Mouse (Mus musculus): ENCODE results near the gene Aldh2. TPM values are rescaled to one million over a fixed set of nuclear protein-coding genes. Genes with fewer than 3 reads are reported as not detected.
"Not testable (repeated sequence)": the region's sequence is repeated elsewhere in the genome, so short reads cannot be mapped to it uniquely, and the experiment has no call there.

Aldh2 gene
- total RNA-seq (2014; fragmentation: Nextera tagmentation) (217 and 230 TPM in 2 replicates), total RNA-seq (2017) (277 and 283 TPM in 2 replicates)

DNA sequence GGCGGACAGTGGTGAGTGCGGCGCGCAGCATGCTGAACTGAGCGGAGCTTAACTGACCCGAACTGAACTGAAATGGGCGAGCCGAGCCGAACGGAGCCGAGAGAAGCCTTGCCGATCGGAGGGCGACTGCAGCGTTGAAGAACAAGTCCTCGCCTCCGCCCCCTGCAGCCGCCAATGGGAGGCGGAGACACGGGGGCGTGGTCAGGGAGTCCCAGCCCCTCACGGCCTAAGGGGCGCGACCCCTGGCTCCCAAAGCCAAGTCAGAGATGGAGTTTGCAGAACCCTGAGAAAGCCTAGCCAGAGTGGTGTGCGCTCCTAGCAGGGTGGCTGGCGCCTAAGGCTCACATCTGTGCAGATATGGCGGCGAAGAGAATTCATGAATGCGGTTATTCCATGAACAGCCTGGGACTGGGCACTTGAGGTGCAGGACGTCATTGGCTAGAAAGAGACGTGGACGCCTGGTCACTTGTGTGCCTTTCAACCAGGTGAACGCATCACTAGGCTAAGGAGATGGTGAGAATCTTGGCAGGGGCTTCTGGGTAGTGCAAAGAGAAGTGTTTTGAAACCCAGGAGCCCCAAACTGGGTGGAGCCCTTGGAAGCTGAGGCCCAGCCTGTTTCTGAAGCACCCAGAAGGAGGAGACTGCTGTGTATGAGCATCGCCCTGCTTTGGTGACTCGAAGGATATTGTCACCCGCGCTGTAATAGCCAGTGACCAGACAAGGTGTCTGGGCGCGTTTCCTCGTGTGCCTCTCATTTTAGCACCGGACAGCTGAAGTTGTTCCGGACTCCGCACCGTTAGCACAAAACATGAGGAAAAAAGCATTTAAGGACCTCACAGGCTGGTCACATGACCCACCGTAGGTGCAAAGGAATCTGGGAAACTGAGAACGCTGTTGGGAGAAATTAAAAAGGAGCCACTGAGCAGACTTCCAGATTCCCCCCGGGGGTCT is at the start of gene Aldh2:
Gene Aldh2, minus strand, starts transcription at position 374 of the 951 bp plus-strand sequence.
- ATAC-seq (replicated peaks; ENCODE audit: poor library complexity, severe bottlenecking) = peak; percentile 87

GRCm38 (mm10) chr5:121639601-121640000 is 46.0 kb upstream of the Aldh2 start:
- ATAC-seq (replicated peaks; ENCODE audit: poor library complexity, severe bottlenecking) = no peak

GRCm38 (mm10) chr5:121637296-121637695 is 43.7 kb upstream of the Aldh2 start:
- no peak for ATAC-seq (replicated peaks; ENCODE audit: poor library complexity, severe bottlenecking)

DNA sequence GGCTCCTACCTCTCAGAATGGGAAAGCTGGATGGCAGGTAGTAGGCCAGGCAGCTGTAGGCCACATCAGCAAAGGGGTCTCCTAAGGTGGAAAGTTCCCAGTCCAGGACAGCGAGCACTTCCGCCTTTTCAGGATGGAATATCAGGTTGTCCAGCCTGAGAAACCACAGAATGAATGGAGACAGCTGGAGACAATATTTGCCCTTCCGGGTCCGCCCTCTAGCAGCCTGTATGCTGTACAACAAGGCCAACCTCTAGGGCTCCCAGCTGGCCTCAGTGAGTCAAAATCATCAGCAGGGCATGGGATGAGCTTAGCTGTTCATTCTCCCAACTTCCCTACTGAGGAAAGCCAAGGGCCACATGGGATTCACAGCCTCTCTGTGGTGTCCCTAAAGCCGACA is 41.0 kb upstream of the Aldh2 start:
- no peak for ATAC-seq (replicated peaks; ENCODE audit: poor library complexity, severe bottlenecking)

GRCm38 (mm10) chr5:121632804-121633203 is 39.2 kb upstream of the Aldh2 start:
- ATAC-seq (replicated peaks; ENCODE audit: poor library complexity, severe bottlenecking) = no peak

GRCm38 (mm10) chr5:121631106-121631647 is 37.6 kb upstream of the Aldh2 start:
- ATAC-seq (replicated peaks; ENCODE audit: poor library complexity, severe bottlenecking) = not testable (repeated sequence)

DNA sequence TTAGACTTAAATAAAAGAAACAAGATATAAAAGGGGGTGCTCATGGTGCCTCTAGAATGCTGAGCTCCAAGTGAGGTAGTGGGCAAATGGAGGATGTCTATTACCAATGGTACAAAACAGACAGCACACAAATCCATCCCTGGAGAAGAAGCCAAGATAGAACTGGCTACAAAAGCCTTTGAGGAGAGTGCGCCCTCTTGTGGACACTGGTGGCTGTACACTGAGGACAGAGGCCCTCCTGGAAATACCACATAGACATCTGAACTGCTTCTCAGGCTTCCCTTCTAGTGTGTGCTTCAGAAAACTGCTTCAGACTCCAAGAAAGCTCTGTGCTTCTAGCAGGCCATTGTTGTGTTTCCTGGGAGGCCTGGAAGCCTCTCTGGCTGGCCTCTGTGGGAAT is 34.2 kb upstream of the Aldh2 start:
- ATAC-seq (replicated peaks; ENCODE audit: poor library complexity, severe bottlenecking) = peak; percentile 69

GRCm38 (mm10) chr5:121623241-121623640 is 29.6 kb upstream of the Aldh2 start:
- no peak for ATAC-seq (replicated peaks; ENCODE audit: poor library complexity, severe bottlenecking)

- ATAC-seq (replicated peaks; ENCODE audit: poor library complexity, severe bottlenecking) = no peak
Observed at GRCm38 (mm10) chr5:121621102-121621501, 27.5 kb upstream of the Aldh2 start.

- ATAC-seq (replicated peaks; ENCODE audit: poor library complexity, severe bottlenecking) = peak; percentile 91
Observed at GRCm38 (mm10) chr5:121618592-121619513, 25.2 kb upstream of the Aldh2 start, which contains the start of gene Acad12. Acad12 (minus strand) TSS chr5:121618938.

GRCm38 (mm10) chr5:121614921-121615320 is 21.3 kb upstream of the Aldh2 start:
- ATAC-seq (replicated peaks; ENCODE audit: poor library complexity, severe bottlenecking) = not testable (repeated sequence)

GRCm38 (mm10) chr5:121612036-121612435 is 18.4 kb upstream of the Aldh2 start:
- no peak for ATAC-seq (replicated peaks; ENCODE audit: poor library complexity, severe bottlenecking)

DNA sequence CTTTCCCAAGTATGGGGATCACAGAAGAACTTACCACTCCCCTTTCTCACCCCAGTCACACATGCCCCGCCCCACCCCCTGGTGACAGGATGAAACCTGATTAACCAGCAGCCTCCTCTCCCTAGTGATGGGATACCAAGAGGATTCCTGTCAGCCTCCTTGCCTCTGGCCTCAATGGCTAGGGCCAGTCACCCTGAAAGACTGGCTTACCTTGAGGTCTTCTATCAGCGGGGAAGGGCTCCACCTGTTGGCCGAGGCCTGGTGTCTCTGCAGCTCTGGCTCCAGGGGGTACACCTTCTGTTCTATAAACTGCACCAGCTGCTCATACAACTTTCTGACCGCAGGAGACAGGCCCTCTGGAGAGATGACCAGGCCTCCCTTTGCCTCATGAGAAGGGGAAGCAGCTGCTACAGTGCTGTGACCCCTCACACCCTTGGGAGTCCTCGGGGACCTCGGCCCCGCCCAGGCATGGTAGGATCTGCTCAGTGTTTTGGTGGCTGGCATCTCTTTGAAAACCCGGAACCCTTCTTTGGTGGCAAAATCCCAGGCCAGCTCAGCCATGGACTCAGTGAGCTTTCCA is 16.0 kb upstream of the Aldh2 start:
- ATAC-seq (replicated peaks; ENCODE audit: poor library complexity, severe bottlenecking) = not testable (repeated sequence)

DNA sequence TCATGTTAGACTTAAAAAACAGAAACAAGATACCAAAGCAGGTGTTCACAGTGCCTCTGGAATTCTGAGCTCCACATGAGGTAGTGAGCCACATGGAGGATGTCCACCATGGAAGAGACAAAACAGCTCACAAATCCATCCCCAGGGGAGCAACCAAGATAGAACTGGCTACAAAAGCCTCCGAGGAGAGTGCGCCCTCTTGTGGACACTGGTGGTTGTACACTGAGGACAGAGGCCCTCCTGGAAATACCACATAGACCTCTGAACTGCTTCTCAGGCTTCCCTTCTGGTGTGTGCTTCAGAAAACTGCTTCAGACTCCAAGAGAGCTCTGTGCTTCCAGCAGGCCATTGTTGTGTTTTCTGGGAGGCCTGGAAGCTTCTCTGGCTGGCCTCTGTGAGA is 12.5 kb upstream of the Aldh2 start:
- ATAC-seq (replicated peaks; ENCODE audit: poor library complexity, severe bottlenecking) = peak; percentile 68

GRCm38 (mm10) chr5:121603815-121604214 is 10.2 kb upstream of the Aldh2 start:
- ATAC-seq (replicated peaks; ENCODE audit: poor library complexity, severe bottlenecking) = not testable (repeated sequence)

DNA sequence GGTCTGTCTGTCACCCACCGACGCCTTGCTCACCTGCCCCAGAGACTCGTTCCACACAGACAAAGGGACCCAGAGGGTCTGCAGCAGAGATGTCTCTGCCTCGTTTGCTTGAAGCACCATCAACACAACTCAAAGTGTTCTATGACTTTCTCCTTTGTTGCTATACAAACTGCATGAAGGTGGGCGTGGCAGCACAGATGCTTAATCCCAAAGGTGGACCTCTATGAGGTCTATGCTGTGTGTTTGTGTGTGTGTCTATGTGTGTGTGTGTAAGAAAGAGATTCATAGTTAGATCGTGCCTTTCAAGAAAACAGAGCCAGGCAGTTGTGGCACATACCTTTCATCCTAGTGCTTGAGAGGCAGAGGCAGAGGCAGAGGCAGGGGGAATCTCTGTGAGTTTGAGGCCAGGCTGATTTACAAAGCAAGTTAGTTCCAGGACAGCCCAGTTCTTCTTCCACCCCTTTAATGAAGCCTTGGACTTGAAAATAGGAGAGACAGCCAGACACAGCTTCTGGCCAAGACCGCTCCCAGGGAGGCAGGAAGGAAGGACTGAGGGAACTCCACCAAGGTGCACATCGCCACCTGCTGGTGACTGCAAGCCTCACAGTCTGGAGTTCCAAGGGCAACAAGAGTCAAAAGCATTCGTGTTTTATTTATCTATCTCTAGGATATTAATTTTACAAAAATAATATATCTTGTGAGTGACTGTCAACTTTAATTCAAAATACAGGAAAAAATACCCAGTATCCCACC is 8.1 kb upstream of the Aldh2 start:
- ATAC-seq (replicated peaks; ENCODE audit: poor library complexity, severe bottlenecking) = peak; percentile 88

DNA sequence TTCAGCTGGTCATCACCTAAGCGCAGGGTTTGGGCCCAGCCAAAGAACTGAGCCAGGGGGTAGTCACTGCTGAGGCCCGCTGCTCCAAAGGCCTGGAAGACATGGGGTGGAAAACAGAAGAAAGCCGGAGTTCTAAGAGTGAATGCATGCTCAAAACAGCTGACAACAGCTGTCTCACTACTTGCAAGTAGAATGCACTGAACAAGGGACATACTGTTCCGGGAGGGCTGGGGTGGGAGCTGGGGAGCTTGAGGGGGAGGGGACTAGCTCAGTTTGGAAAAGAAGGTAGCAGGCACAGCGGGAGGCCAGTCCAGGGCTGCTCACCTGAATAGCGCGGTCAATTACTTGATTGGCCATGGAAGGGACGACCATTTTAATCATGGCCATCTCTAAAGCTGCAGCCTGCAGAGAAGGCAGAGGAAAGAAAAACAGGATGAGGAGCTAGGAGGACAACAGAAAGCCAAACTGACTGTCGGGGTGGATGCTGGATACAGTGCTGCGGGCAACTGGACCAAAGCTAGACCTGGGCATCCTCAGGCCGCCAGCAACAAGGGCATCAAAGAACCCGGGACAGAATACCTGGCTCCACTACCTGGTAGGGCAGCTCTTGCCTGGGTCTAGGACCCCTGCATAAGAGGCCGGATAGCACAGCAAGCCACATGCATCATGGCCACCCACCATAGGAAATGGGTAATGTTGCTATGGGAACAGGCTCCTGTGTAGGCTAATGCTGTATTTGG is 5.4 kb upstream of the Aldh2 start:
- no peak for ATAC-seq (replicated peaks; ENCODE audit: poor library complexity, severe bottlenecking)

GRCm38 (mm10) chr5:121597991-121598537 is 4.4 kb upstream of the Aldh2 start:
- no peak for ATAC-seq (replicated peaks; ENCODE audit: poor library complexity, severe bottlenecking)
